ENCODE assay signal across 11 mouse cellular contexts in genomic region chr5:138819780-138820179, GRCm38 (mm10). TPM values are rescaled to one million over a fixed set of nuclear protein-coding genes. Genes with fewer than 3 reads are reported as not detected.
DNase-seq lines count a peak whose midpoint lies in the region; ATAC-seq lines count a peak whose summit lies in the region.
"Had no signal": no experiment of that assay in that cellular context is flagged by ENCODE, and none has a peak within 500 bp of the region (broad histone marks: within the 10 kb centered on the region; RNA-seq: fewer than 3 reads in every experiment).

Gene Gm5294, plus strand, starts transcription at chr5:138820080.

- no peaks in the 10 kb centered on the region for H3K36me3 ChIP-seq in kidney, embryonic 15.5 days
- no peaks in the 10 kb centered on the region for H3K36me3 ChIP-seq in embryonic facial prominence, embryonic 15.5 days
- H3K36me3 ChIP-seq in limb, embryonic 11.5 days (ENCODE audit: control insufficient read depth, insufficient read depth, low read length) = no peaks in the 10 kb centered on the region
- no peaks in the 10 kb centered on the region for H3K36me3 ChIP-seq in neural tube, embryonic 12.5 days

- H3K27me3 ChIP-seq in kidney, embryonic 15.5 days = peaks cover 70% of the 10 kb centered on the region
- peaks cover 58% of the 10 kb centered on the region for H3K27me3 ChIP-seq in embryonic facial prominence, embryonic 15.5 days
- peaks cover 43% of the 10 kb centered on the region for H3K27me3 ChIP-seq in limb, embryonic 11.5 days (ENCODE audit: control insufficient read depth, insufficient read depth, low read length)
- peaks cover 54% of the 10 kb centered on the region for H3K27me3 ChIP-seq in neural tube, embryonic 12.5 days (replicated peaks)

- 11% methylated on average over 21 of the region's 21 CpGs for WGBS in kidney, embryonic 15.5 days
- WGBS in embryonic facial prominence, embryonic 15.5 days = 7% methylated on average over 21 of the region's 21 CpGs
- 5% methylated on average over 21 of the region's 21 CpGs for WGBS in limb, embryonic 11.5 days
- 8% methylated on average over 21 of the region's 21 CpGs for WGBS in neural tube, embryonic 12.5 days

- H3K4me3 ChIP-seq in kidney, embryonic 15.5 days (replicated peaks) = peak within 1 kb of the TSS; percentile 41
- peak within 1 kb of the TSS; percentile 31 for H3K4me3 ChIP-seq in embryonic facial prominence, embryonic 15.5 days (replicated peaks)
- peak within 1 kb of the TSS; percentile 23 for H3K4me3 ChIP-seq in limb, embryonic 11.5 days (ENCODE audit: low read depth, low read length)
- H3K4me3 ChIP-seq in neural tube, embryonic 12.5 days = peak within 1 kb of the TSS; percentile 11

- no peak within 1 kb of the TSS for H3K27ac ChIP-seq in kidney, embryonic 15.5 days
- H3K27ac ChIP-seq in embryonic facial prominence, embryonic 15.5 days (replicated peaks) = no peak within 1 kb of the TSS
- no peak within 1 kb of the TSS for H3K27ac ChIP-seq in limb, embryonic 11.5 days (replicated peaks; ENCODE audit: low read depth, low read length)
- no peak within 1 kb of the TSS for H3K27ac ChIP-seq in neural tube, embryonic 12.5 days

- H3K4me2 ChIP-seq in kidney, embryonic 15.5 days = peak within 1 kb of the TSS; percentile 73
- H3K4me2 ChIP-seq in embryonic facial prominence, embryonic 15.5 days (replicated peaks) = peak within 1 kb of the TSS; percentile 61
- H3K4me2 ChIP-seq in limb, embryonic 11.5 days (ENCODE audit: low read depth, severe bottlenecking) = peak within 1 kb of the TSS; percentile 51
- peak within 1 kb of the TSS; percentile 52 for H3K4me2 ChIP-seq in neural tube, embryonic 12.5 days (replicated peaks)

- H3K4me1 ChIP-seq in kidney, embryonic 15.5 days = peaks cover 19% of the 10 kb centered on the region
- peaks cover 21% of the 10 kb centered on the region for H3K4me1 ChIP-seq in embryonic facial prominence, embryonic 15.5 days
- H3K4me1 ChIP-seq in limb, embryonic 11.5 days (ENCODE audit: control insufficient read depth, insufficient read depth, low read length) = 0 out of 2 replicates have a peak, but pooled peaks cover 7% of the 10 kb centered on the region
- H3K4me1 ChIP-seq in neural tube, embryonic 12.5 days = peaks cover 8% of the 10 kb centered on the region

- no peak for DNase-seq in kidney, adult 8-10 months
- DNase-seq in limb, embryonic 11.5 days (ENCODE audit: low spot score) = peak; percentile 29
- no peak for DNase-seq in layer of hippocampus, adult 9-10 months (ENCODE audit: low spot score)
- DNase-seq in right cerebral cortex, postnatal 36 days (ENCODE audit: low spot score in 2 of 2) = no peak
- no peak for DNase-seq in adrenal gland, postnatal 36 days
- DNase-seq: gastrocnemius, postnatal 36 days; lung, postnatal 14 days had no signal

- ATAC-seq in kidney, embryonic 15.5 days (replicated peaks; ENCODE audit: low FRiP score) = 0 out of 2 replicates have a peak, but pooled peaks have one; percentile 25
- no peak for ATAC-seq in embryonic facial prominence, embryonic 15.5 days (ENCODE audit: insufficient number of reproducible peaks, low FRiP score, low TSS enrichment, low read depth)
- no peak for ATAC-seq in limb, embryonic 11.5 days (ENCODE audit: insufficient number of reproducible peaks, low FRiP score, low TSS enrichment, low read depth)
- no peak for ATAC-seq in neural tube, embryonic 12.5 days (ENCODE audit: low FRiP score, low read depth)

- H3K9ac ChIP-seq in kidney, embryonic 15.5 days = peak within 1 kb of the TSS; percentile 33; the same call in 1 of the 2 replicates
- no peak within 1 kb of the TSS for H3K9ac ChIP-seq in embryonic facial prominence, embryonic 15.5 days
- H3K9ac ChIP-seq in limb, embryonic 11.5 days (ENCODE audit: low read length) = no peak within 1 kb of the TSS
- H3K9ac ChIP-seq in neural tube, embryonic 12.5 days = no peak within 1 kb of the TSS

- H3K9me3 ChIP-seq in kidney, embryonic 15.5 days (replicated peaks) = no peaks in the 10 kb centered on the region
- no peaks in the 10 kb centered on the region for H3K9me3 ChIP-seq in embryonic facial prominence, embryonic 15.5 days (replicated peaks)
- H3K9me3 ChIP-seq in limb, embryonic 11.5 days (ENCODE audit: control insufficient read depth, low read length) = no peaks in the 10 kb centered on the region
- no peaks in the 10 kb centered on the region for H3K9me3 ChIP-seq in neural tube, embryonic 12.5 days

RNA-seq across cellular contexts. Expression of gene Gm5294, which starts in this region (rescaled TPM):
- not detected in 2 replicates for polyA plus RNA-seq in kidney, embryonic 15.5 days (2015; fragmentation: Nextera tagmentation; extraction: Ambion mirVana)
- polyA plus RNA-seq in embryonic facial prominence, embryonic 15.5 days (2015; fragmentation: Nextera tagmentation; extraction: Ambion mirVana) = not detected in 2 replicates
- not detected in 2 replicates for polyA plus RNA-seq in limb, embryonic 11.5 days (2014; fragmentation: Nextera tagmentation; extraction: Ambion mirVana)
- polyA plus RNA-seq in neural tube, embryonic 12.5 days (2016; fragmentation: Nextera tagmentation; extraction: Ambion mirVana) = not detected in 2 replicates
- not detected for total RNA-seq in adrenal gland, postnatal 36 days (2021)
- total RNA-seq: gastrocnemius, postnatal 36 days; MEL had no signal

Comparison
In these comparisons a context has a peak if more than half of its experiments do, and no peak if none do; other contexts are left out.
1. Peak in ATAC-seq, H3K4me3 ChIP-seq, H3K9ac ChIP-seq and H3K4me2 ChIP-seq in kidney, embryonic 15.5 days; RNA of the gene not detected or under 1 TPM.
2. Peak in DNase-seq, H3K4me3 ChIP-seq and H3K4me2 ChIP-seq in limb, embryonic 11.5 days; RNA of the gene not detected or under 1 TPM.